Mouse (Mus musculus): ENCODE data around the gene Als2. TPM values are rescaled to one million over a fixed set of nuclear protein-coding genes. Genes with fewer than 3 reads are reported as not detected.

Als2 gene
- polyA plus RNA-seq, 1 experiment, result 10.8 TPM

DNA sequence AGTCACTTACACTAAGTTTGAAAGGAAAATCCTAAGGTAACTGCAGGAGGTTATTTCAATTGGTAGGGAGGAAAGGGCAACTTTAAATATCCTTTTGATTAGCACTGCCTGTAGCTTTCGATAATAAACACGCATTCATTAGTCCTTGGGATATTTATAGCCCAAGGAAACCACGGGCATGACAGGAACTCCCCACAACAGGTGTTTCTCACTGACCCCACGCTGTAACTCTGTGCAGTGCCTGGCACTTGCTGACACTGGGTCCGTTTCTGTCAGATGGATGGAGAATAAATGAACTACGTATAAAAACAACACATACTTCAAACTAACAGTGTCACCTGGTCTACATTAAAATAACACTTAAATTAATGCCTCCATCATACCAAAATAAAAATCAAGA lies 42.1 kb downstream of the Als2 start:
- 29% methylated on average over 6 of the region's 6 CpGs for WGBS

DNA sequence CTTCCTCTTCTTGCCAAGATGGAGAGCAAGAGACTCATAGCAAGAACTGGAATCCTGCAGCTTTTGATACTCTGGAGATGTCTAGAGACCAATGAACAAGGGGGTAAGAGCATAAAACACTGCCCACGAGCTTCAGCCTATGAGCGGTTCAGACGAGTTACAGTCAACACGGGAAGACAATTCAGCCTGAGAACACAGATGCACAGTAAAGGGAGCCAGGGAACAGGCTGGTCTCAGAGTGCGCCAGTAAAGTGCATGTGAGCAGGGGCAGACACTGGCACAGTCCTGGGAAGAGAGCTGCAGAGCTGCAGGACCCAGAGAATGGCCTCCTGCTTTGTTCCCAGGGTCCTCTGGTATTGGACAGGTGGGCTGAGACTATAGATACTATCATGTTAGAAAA lies 49.2 kb downstream of the Als2 start:
- TF ChIP-seq POLR2A (IDR thresholded peaks at IDR 0.05; ENCODE audit: low read depth, low read length) (no peak), CTCF (conservative IDR thresholded peaks at IDR 0.05; ENCODE audit: insufficient read depth, insufficient read length, low read depth, low read length) (no peak)
- Histone ChIP-seq H3K27ac (ENCODE audit: insufficient read depth, low read depth, low read length) (no peak overlapping the region), H3K27me3 (replicated peaks; ENCODE audit: control insufficient read depth, insufficient read depth, low read length) (no peaks in the 10 kb centered on the region), H3K4me1 (ENCODE audit: control insufficient read depth, insufficient read depth, low read length) (no peaks in the 10 kb centered on the region), H3K36me3 (ENCODE audit: control insufficient read depth, insufficient read depth, low read length) (peaks cover 6% of the 10 kb centered on the region), H3K4me3 (ENCODE audit: insufficient read depth, low read depth, low read length) (no peak overlapping the region)
- 80% methylated on average over 5 of the region's 5 CpGs for WGBS
- DNase-seq, result no peak

More for the DNA sequence above, 42.1 kb downstream of the Als2 start:
- Histone ChIP-seq H3K27ac (ENCODE audit: insufficient read depth, low read depth, low read length) (no peak overlapping the region), H3K27me3 (replicated peaks; ENCODE audit: control insufficient read depth, insufficient read depth, low read length) (no peaks in the 10 kb centered on the region), H3K36me3 (ENCODE audit: control insufficient read depth, insufficient read depth, low read length) (peaks cover 11% of the 10 kb centered on the region), H3K4me3 (ENCODE audit: insufficient read depth, low read depth, low read length) (no peak overlapping the region), H3K4me1 (ENCODE audit: control insufficient read depth, insufficient read depth, low read length) (no peaks in the 10 kb centered on the region)
- no peak for DNase-seq
- TF ChIP-seq CTCF (conservative IDR thresholded peaks at IDR 0.05; ENCODE audit: insufficient read depth, insufficient read length, low read depth, low read length) (no peak), POLR2A (IDR thresholded peaks at IDR 0.05; ENCODE audit: low read depth, low read length) (no peak)

DNA sequence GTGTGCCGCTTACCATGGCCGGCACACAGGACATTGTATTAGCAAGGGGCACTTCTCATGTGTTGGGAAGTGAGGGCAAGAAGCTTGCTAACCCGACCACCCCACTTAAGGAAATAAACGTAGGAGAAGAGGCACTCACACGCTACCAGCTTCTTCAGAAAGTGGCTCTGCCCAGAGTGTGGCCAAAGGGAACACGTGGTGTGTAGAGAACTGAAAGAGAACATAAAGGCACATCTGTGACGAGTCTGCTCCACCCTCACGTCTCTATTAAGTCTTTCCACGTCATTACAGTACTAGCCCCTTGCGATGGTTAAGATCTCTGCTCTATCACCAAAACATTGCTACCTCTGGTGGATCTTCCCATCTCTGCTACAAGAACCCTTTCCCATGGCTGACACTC lies 50.7 kb downstream of the Als2 start:
- Histone ChIP-seq H3K4me3 (ENCODE audit: insufficient read depth, low read depth, low read length) (no peak overlapping the region), H3K4me1 (ENCODE audit: control insufficient read depth, insufficient read depth, low read length) (no peaks in the 10 kb centered on the region), H3K36me3 (ENCODE audit: control insufficient read depth, insufficient read depth, low read length) (peaks cover 7% of the 10 kb centered on the region), H3K27me3 (replicated peaks; ENCODE audit: control insufficient read depth, insufficient read depth, low read length) (no peaks in the 10 kb centered on the region), H3K27ac (ENCODE audit: insufficient read depth, low read depth, low read length) (no peak overlapping the region)
- 89% methylated on average over 10 of the region's 10 CpGs for WGBS
- no peak for DNase-seq
- TF ChIP-seq POLR2A (IDR thresholded peaks at IDR 0.05; ENCODE audit: low read depth, low read length) (no peak), CTCF (conservative IDR thresholded peaks at IDR 0.05; ENCODE audit: insufficient read depth, insufficient read length, low read depth, low read length) (no peak)

DNA sequence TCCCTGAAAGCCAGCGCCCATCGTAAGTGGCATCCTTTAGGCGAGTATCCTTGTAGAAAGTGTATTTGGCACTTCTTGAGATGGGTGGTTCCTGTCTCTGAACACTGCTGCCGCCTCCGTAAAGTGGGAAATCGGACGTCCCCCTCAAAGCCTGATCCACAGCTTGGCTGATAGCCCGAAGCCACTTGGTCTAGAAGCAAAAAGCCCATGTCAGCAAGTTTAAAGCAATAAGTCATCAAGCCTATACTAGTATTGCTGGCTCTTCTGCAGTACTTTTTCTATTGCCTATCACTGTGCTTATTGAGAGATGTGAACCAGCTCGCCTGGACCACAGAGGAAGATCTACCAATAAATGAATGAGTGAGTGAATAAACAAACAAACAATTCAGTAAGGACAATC lies 51.6 kb downstream of the Als2 start:
- no peak overlapping the region for H3K27ac ChIP-seq (ENCODE audit: insufficient read depth, low read depth, low read length)
- no peaks in the 10 kb centered on the region for H3K4me1 ChIP-seq (ENCODE audit: control insufficient read depth, insufficient read depth, low read length)
- H3K27me3 ChIP-seq (replicated peaks; ENCODE audit: control insufficient read depth, insufficient read depth, low read length), result no peaks in the 10 kb centered on the region
- TF ChIP-seq POLR2A (IDR thresholded peaks at IDR 0.05; ENCODE audit: low read depth, low read length) (no peak), CTCF (conservative IDR thresholded peaks at IDR 0.05; ENCODE audit: insufficient read depth, insufficient read length, low read depth, low read length) (no peak)
- no peak overlapping the region for H3K4me3 ChIP-seq (ENCODE audit: insufficient read depth, low read depth, low read length)
- no peak for DNase-seq
- H3K36me3 ChIP-seq (ENCODE audit: control insufficient read depth, insufficient read depth, low read length), result peaks cover 7% of the 10 kb centered on the region
- 84% methylated on average over 9 of the region's 9 CpGs for WGBS

DNA sequence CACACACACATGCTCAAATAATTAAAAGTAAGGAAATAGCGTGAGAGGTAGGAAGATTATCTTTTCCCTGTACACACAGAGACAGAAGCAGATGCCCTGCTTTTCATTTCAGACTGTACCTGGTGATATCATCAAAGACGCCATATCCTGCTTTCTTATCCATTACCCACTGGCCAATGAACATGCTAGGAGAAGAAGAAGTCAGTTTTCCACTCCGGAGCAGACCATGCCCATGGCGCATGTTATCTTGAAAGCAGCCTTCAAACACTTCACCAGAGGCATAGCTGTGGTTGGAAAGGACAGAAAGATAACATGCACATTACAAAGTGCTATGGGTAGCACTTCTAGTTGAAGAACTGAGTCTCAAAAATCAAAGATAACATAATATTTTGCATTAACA lies 54.0 kb downstream of the Als2 start:
- DNase-seq, result no peak
- Histone ChIP-seq H3K4me1 (ENCODE audit: control insufficient read depth, insufficient read depth, low read length) (no peaks in the 10 kb centered on the region), H3K4me3 (ENCODE audit: insufficient read depth, low read depth, low read length) (no peak overlapping the region), H3K27ac (ENCODE audit: insufficient read depth, low read depth, low read length) (no peak overlapping the region), H3K27me3 (replicated peaks; ENCODE audit: control insufficient read depth, insufficient read depth, low read length) (no peaks in the 10 kb centered on the region), H3K36me3 (ENCODE audit: control insufficient read depth, insufficient read depth, low read length) (peaks cover 10% of the 10 kb centered on the region)
- 95% methylated on average over 4 of the region's 4 CpGs for WGBS
- no peak for TF ChIP-seq POLR2A (IDR thresholded peaks at IDR 0.05; ENCODE audit: low read depth, low read length)

DNA sequence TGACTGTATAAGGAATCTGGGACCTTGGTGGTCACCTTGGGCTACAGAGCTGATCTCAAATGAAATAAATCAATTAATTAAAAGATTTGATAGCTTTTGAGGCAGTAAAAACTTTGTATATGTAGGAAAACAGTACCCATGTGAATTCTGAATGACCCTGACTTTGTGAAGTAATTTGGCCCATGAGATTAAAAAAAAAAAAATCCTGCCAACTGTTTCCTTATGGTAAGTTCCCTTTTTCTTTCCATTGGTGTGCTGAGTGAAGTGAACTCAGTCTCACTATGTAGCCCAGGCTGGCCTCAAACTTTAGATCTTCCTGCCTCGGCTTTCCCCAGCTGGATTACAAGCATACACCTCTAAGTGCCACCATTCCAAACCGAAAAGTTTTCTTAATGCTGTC lies 54.7 kb downstream of the Als2 start:
- no peak for DNase-seq
- Histone ChIP-seq H3K36me3 (ENCODE audit: control insufficient read depth, insufficient read depth, low read length) (peaks cover 10% of the 10 kb centered on the region), H3K4me1 (ENCODE audit: control insufficient read depth, insufficient read depth, low read length) (no peaks in the 10 kb centered on the region), H3K27me3 (replicated peaks; ENCODE audit: control insufficient read depth, insufficient read depth, low read length) (no peaks in the 10 kb centered on the region), H3K4me3 (ENCODE audit: insufficient read depth, low read depth, low read length) (no peak overlapping the region), H3K27ac (ENCODE audit: insufficient read depth, low read depth, low read length) (no peak overlapping the region)
- no peak for TF ChIP-seq CTCF (conservative IDR thresholded peaks at IDR 0.05; ENCODE audit: insufficient read depth, insufficient read length, low read depth, low read length)
- no peak for TF ChIP-seq POLR2A (IDR thresholded peaks at IDR 0.05; ENCODE audit: low read depth, low read length)
- 96% methylated on average over 2 of the region's 2 CpGs for WGBS

DNA sequence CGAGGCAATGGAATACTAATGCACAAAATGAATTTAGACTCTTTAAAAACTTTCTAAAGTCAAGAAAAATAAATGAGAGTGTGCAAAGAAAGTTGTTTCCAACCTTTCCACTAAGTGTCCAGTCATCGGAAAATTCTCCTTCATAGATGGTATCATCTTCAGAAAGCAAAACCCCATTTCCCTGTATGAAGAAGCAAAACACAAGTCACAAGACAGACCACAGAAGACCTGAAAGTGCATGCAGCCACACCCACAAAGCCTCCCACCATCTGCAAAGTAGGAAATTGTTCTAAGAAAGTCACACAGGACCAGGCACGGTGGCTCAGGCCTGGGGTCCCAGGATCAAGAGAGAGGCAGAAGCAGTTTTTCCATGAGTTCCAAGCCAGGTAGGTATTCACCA lies 57.0 kb downstream of the Als2 start:
- H3K36me3 ChIP-seq (ENCODE audit: control insufficient read depth, insufficient read depth, low read length), result peaks cover 9% of the 10 kb centered on the region
- H3K4me3 ChIP-seq (ENCODE audit: insufficient read depth, low read depth, low read length), result no peak overlapping the region
- H3K27ac ChIP-seq (ENCODE audit: insufficient read depth, low read depth, low read length), result no peak overlapping the region
- 88% methylated on average over 3 of the region's 3 CpGs for WGBS
- H3K27me3 ChIP-seq (replicated peaks; ENCODE audit: control insufficient read depth, insufficient read depth, low read length), result no peaks in the 10 kb centered on the region
- no peak for TF ChIP-seq POLR2A (IDR thresholded peaks at IDR 0.05; ENCODE audit: low read depth, low read length)
- TF ChIP-seq CTCF (conservative IDR thresholded peaks at IDR 0.05; ENCODE audit: insufficient read depth, insufficient read length, low read depth, low read length), result no peak
- DNase-seq, result no peak
- no peaks in the 10 kb centered on the region for H3K4me1 ChIP-seq (ENCODE audit: control insufficient read depth, insufficient read depth, low read length)

DNA sequence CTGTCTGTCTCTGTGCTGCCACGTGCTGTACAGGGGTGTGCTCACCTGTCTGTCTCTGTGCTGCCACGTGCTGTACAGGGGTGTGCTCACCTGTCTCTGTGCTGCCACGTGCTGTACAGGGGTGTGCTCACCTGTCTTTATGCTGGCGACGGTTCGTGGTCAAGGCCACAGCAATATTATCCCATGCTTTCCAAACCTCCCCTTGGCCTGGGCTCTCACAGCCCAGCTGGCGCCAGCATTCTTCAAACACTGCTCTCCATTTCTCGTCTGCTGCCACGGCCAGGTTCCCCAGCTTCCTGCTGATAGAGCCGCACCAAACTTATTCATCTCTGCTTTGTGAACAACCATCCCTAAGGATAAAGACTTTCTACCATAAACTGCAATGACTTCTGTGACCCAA lies 58.6 kb downstream of the Als2 start:
- DNase-seq, result no peak
- H3K4me1 ChIP-seq (ENCODE audit: control insufficient read depth, insufficient read depth, low read length), result no peaks in the 10 kb centered on the region
- TF ChIP-seq CTCF (conservative IDR thresholded peaks at IDR 0.05; ENCODE audit: insufficient read depth, insufficient read length, low read depth, low read length) (no peak), POLR2A (IDR thresholded peaks at IDR 0.05; ENCODE audit: low read depth, low read length) (no peak)
- H3K4me3 ChIP-seq (ENCODE audit: insufficient read depth, low read depth, low read length), result no peak overlapping the region
- 93% methylated on average over 10 of the region's 10 CpGs for WGBS
- H3K27me3 ChIP-seq (replicated peaks; ENCODE audit: control insufficient read depth, insufficient read depth, low read length), result no peaks in the 10 kb centered on the region
- peaks cover 6% of the 10 kb centered on the region for H3K36me3 ChIP-seq (ENCODE audit: control insufficient read depth, insufficient read depth, low read length)
- H3K27ac ChIP-seq (ENCODE audit: insufficient read depth, low read depth, low read length), result no peak overlapping the region
